Mouse (Mus musculus): ENCODE data around the gene Olfr967.
"Not testable (repeated sequence)": the region's sequence is repeated elsewhere in the genome, so short reads cannot be mapped to it uniquely, and the experiment has no call there.

Gene Olfr967

GRCm38 (mm10) chr9:39745949-39746348, at the start of gene Olfr967:
Olfr967 (plus strand) TSS chr9:39746249.
- DNase-seq (ENCODE audit: low read depth), result no peak

DNA sequence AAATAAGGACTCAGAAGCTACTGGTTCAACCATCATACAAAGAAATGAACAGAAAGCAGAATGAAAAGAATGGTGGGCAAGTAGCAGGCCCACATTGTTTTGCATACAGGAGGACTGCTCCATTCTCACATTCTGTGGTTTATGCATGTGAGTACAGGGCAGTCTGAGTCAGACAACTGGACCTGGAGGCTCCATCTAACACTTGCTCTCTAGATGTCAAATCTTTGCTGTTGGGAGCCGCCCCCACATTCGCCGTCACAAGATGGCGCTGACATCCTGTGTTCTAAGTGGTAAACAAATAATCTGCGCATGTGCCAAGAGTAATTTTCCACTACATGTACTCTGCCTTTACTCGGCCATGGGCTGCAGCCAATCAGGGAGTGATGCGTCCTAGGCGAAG, 44.9 kb upstream of the Olfr967 start:
- not testable (repeated sequence) for DNase-seq (ENCODE audit: low read depth)

DNA sequence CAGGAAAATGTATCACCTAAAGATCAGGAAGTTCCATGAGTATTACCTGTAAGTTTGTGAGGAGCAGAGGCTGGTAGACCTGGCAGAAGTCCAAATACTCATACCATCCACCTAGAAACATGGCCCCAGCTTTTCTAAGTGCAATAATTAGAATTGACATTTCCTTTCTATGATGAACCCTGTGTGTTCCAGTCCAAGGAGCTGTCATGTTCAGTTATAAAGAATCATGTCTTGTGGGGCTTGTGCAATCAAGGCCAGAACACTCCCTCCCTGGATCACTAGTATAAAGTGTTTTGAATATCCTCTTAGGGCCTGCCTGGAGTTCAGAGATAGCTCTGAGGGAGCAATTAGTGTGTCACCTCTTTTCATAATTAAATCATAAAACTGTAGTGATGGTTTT, 39.0 kb upstream of the Olfr967 start, which contains the start of gene Olfr149:
Gene Olfr149, minus strand, starts transcription at position 101 of the 400 bp plus-strand sequence.
- no peak for DNase-seq (ENCODE audit: low read depth)

DNA sequence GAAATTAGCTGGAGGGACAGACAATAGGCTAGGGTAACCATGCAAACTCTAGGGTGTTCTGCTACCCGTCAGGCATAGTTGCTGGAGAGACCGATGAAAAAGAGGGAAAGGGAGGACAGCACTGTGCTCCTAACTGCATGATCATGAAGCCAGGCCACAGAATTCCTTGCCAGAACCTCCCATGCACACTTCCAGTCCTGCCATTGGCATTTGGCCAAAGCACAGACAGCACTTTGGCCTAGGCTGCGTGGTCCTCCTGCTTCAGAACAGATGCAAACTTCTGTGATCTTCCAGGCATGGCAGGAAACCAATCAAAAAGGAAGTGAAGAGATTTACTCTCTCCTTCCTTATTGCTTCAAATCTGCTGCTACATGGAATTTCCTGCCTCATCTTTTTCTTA, 37.1 kb upstream of the Olfr967 start:
- DNase-seq (ENCODE audit: low read depth), result no peak

GRCm38 (mm10) chr9:39711053-39711452, 35.0 kb upstream of the Olfr967 start, which contains the start of gene Olfr965:
Olfr965 (plus strand) TSS chr9:39711353.
- no peak for DNase-seq (ENCODE audit: low read depth)

- DNase-seq (ENCODE audit: low read depth), result no peak
Measured at GRCm38 (mm10) chr9:39730678-39731077, 15.4 kb upstream of the Olfr967 start, which contains the start of gene Olfr150. Olfr150 (plus strand) TSS chr9:39730978.

- no peak for DNase-seq (ENCODE audit: low read depth)
Measured at GRCm38 (mm10) chr9:39740741-39741140, 5.3 kb upstream of the Olfr967 start.

- DNase-seq (ENCODE audit: low read depth), result no peak
Measured at GRCm38 (mm10) chr9:39746428-39746827, 379 bp downstream of the Olfr967 start.

- no peak for DNase-seq (ENCODE audit: low read depth)
Measured at GRCm38 (mm10) chr9:39783153-39783552, 37.1 kb downstream of the Olfr967 start, which contains the start of gene Olfr968. Olfr968 (minus strand) TSS chr9:39783253.

DNA sequence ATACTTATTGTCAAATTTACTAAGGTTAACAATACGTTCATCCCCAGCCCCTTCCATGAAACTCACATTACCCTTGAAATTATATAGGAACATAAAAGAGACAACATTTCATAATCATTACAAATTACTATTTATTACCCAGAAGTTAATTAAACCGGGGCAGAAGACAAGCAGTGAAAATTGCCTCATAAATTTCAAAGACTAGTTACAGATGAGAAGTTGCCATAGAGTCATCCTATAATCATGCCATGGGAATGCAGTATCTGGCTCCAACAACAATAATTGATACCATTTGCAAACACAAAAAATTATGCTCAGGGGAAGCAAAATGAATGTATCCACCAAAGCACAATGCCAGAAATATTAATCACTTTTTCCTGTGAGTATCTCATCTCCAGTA, 44.5 kb downstream of the Olfr967 start, which contains the start of gene Olfr969:
Gene Olfr969, plus strand, starts transcription at position 388 of the 400 bp plus-strand sequence.
- DNase-seq (ENCODE audit: low read depth), result no peak
